Mouse (Mus musculus): ENCODE measurements around the gene Gm4922. TPM values are rescaled to one million over a fixed set of nuclear protein-coding genes. Genes with fewer than 3 reads are reported as not detected.

Gene Gm4922
- polyA plus RNA-seq, 2 experiments from 2014 or later: not detected

Other genes with a start within 250 kb of the Gm4922 start
- not detected for gene Hebp2, start 240.7 kb downstream of the Gm4922 start, polyA plus RNA-seq (2017; shearing (Covaris generic))
- gene Arfgef3, start 42.8 kb downstream of the Gm4922 start, polyA plus RNA-seq (2017; shearing (Covaris generic)): under 1 TPM; 0.25 to 0.30 TPM
- gene Perp, start 58.2 kb upstream of the Gm4922 start, polyA plus RNA-seq (2017; shearing (Covaris generic)): 1 to 10 TPM in 1 of 2 experiments, under 1 TPM in 1; 0.40 to 1.2 TPM
- 10 to 100 TPM; 28.3 to 37.8 TPM for gene Tnfaip3, start 228.9 kb upstream of the Gm4922 start, polyA plus RNA-seq (2017; shearing (Covaris generic))